Mouse (Mus musculus): ENCODE measurements at regions not wholly inside any gene's neighbourhood (a gene's known extent, or its start where the extent isn't known, plus 50 kb on each side); places are given as distances from the start of the nearest gene placed in this dataset.

DNA sequence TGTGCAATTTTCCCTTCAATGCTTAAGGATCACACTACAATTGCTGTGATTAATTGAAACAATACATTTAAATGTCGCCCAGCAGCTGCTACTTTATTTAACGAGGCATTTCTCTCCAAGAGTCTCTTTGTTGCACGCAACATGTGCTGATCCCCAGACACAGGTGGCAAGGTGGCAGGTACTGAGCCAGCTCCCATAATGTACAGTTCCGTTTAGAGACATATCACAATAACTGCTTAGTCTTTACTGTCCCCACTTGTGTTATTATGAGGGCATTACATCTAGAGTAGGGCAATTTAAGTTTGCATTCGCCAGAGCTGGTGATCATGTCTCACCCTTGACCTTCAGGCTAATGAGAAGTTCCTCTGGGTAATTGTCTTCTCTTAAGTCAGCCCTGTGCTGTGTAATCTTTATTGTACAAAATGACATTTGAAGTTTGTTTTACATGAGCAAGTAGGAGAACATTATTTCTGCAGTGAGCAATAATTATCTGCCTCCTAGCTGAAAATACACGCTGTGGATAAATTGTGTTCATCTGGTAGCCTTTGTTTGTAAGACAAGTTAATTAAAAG, 1005.7 kb upstream of the Nudt12 start:
- DNase-seq, result no peak
- intact Hi-C loops (cut with DNase I), result no loop called here

DNA sequence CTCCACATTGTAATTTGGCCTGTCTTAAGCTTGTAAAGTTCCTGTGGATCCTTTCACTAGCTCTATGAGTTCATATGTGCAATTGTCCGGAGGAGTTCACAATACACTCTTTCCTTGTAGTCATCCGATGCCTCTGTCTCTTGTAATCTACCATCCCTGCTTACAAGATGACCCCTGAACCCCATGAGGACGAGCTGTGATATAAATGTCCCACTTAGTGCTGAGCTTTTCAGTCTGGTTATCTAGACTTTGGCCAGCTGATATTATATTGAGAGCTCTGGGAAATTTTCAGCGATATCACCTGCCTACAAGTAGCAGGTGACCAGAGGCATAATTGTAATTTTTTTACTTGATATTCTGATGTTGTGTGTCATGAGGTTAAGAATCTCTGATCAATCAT, 984.8 kb upstream of the Nudt12 start:
- DNase-seq, result no peak
- intact Hi-C loops (cut with DNase I), result no loop called here

DNA sequence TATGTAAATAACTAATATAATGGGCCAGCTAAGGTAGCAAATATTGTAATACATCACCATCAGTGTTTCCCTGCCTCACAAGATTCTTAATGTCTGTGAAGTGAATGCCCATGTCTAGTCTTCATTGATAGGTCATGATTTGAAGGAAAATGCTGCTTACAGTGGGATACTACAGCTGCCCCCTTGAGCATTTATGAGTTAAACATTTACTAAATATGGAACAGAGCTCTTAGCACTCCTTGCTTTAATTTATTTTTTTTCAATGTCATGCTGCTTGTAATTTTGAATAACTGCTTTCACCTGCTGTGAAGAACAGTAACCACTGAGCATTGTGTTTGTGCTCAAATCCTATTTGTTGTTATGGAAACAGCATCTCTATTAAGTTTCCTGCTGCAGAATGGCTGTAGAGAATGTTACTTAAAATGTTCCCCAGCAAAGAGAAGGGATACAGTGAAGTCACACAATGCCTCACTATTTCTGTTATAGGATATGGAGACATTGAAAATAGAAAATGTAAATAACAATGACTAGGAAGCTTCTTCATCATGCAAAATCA, 966.2 kb upstream of the Nudt12 start:
- intact Hi-C loops (cut with DNase I), result no loop called here
- no peak for DNase-seq

DNA sequence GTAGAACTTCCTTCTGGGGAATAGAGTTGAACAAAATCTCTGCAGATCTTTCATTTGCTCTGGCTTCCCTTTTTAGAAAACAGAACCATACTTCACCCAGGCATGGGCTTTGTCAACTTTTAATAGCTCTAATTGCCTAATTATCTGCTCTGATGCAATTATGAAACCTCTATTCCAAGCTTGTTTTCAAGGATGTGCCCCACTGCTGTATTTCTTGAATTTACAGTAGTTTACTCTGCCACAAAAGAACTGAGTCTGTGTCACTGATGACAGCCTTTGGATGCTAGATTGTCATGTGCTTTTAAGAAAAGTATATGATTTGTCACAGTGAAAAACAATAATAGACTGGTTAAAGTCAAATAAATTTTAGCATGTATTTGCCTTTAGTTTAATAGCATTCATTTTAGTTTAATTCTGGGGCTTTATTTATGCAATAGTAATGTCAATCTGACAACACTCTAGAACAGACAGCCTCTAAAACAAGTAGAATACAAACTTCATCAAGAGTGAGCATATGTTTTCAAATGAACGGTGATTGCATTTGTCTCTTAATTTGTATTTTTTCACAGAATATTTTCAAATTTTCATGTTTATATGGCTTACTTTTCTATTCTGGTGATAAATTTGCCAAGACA, 964.1 kb upstream of the Nudt12 start:
- DNase-seq, result no peak
- intact Hi-C loops (cut with DNase I), result no loop called here

DNA sequence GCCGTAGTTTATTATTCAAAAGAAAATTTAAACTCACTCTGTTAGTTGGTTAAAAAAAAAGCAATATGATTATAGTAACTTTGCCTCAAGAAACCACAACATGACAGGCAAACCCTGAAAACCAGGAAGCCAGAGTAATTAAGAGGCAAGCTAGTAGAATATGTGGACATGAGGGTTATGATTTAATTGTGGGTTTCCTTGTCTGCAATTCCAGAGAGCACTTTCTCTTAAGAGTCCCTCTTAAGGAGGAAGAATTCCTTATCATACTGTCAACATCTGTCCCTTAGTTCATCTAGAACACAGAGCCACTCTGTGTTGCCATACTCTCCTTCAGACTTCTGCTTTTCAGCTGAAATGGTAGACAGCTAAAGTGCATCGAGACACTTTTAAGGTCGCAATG, 954.2 kb upstream of the Nudt12 start:
- intact Hi-C loops (cut with DNase I), result no loop called here

DNA sequence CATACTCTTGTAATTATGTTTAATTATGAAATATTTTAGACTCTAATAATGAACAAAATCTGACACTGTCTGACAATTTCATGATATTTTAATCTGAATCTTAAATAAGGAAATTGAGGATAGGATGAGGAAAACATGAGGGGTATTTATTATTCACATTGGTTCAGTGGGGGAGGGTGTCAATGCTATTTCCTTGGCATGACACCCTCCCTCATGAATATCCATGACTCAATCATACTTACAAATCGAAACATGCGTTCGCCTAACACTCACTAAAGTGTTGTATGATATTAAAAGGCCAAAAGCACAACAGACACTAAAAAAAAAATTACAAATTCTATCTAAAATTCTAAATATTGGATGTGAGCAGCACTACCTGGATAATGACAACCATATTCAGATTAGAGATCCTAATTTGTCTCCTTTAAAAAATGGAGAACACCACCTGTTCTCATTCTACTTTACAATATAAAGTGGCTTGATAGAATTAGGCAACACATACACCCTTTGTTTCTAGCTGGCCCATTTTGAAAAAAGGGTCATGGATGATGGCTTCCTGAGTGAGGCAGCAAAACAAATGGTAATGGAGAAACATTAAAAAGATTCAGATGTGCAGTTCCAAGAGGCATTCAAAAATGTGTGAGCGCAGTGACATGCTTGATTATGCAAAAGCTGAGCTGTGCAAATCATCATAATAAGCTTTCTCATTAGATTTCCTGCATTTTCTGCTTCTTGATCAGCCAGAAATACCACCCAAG, 942.3 kb upstream of the Nudt12 start:
- DNase-seq, result no peak
- intact Hi-C loops (cut with DNase I), result no loop called here

More for the DNA sequence above, 954.2 kb upstream of the Nudt12 start:
- DNase-seq, result no peak

DNA sequence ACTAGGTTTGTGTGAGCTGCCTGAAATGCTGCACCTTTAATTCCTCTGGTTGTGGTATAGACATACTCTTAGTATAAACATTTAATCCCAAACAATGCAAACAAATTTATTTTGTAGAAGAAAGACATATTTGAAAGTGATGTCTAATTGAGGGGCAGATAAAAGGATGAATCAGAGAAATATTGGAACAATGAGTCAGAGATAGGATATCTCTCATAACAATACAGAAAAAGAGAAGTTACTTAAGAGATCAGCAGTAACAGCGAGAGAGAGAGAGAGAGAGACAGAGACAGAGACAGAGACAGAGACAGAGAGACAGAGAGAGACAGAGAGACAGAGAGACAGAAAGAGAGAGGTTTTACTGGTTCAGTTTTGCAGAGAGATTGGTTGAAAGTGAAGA, 933.3 kb upstream of the Nudt12 start:
- intact Hi-C loops (cut with DNase I), result no loop called here
- DNase-seq, result no peak

DNA sequence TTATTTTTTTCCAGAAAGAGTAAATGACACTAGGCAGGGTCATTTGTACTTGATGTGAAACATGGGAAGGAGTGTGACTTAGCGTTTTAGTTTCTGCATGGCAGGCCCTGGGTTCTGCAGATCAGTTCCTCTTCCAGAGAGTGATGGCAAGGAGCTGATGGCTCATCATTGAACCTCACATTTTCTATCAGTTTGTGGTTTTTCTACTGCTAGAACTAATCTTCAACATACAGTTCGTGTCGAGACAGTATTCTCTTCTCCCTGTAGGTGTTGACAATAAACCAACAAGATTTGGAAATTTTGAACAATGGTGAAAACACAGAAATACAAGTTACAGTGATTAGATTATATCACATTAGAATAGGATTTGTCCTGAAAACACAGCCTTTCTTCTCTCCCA, 891.2 kb upstream of the Nudt12 start:
- intact Hi-C loops (cut with DNase I), result no loop called here
- DNase-seq, result no peak

DNA sequence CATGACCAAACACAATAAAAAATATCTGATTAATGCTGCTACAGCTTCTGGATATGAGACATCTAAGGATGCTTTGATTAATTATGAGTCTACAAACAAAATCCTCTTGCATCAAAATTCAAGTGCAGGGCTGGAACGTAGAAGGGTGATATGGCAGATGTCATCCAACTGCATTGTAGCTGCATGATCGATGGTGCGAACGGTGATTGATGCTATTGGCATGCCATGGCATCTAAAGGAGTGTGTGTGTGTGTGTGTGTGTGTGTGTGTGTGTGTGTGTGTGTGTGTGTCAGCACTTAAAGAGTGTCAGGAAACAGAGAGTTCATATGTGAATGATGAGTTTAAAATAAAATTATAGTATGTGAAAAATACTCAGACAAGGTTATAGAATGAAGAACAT, 864.6 kb upstream of the Nudt12 start:
- DNase-seq, result peak; percentile 46
- intact Hi-C loops (cut with DNase I), result no loop called here

DNA sequence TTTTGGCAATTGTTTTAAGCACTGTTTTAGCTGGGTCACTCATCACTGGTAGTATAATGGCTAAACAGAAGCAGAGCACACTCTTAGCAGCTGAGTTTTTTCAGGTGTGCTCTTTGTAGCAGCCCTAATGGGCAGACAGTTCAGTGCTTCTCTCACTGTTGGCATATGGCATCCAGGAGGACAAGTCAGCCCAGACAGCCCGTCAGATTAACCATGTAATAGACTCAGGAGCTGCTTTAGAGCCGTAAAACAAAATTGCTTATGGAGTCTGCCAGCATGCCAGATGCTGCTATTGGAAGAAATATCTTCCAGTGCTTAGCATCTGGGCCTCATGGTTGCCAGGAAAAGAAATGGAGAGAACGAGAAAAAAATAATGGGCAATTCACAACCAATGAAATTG, 835.7 kb upstream of the Nudt12 start:
- peak; percentile 70 for DNase-seq
- intact Hi-C loops (cut with DNase I), result no loop called here

DNA sequence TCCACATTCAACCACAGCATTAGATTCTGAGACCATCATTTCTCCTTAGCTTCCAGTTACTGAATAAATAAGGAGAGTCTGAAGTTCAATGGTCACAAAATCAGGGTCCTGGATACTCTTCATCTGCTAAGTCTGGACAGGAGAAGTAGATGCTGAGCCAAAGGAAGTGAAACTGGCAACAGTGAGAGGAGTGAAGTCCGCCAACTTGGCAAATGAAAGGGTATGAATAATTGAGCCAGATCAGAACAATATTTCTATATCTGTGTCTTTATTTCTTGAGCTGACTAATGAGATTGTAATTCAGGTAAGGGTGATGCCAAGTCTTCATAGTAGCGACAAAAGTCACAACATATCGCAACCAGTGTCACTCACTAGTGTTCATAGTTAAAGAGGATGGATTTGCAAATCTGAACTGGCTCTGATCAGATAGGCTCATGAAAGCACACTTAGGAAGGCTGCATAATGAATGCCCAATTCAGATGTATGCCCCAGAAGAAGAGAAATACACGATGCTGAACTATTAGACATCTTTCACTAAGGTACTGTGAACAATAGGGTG, 832.2 kb upstream of the Nudt12 start:
- peak; percentile 10 for DNase-seq
- intact Hi-C loops (cut with DNase I), result no loop called here

DNA sequence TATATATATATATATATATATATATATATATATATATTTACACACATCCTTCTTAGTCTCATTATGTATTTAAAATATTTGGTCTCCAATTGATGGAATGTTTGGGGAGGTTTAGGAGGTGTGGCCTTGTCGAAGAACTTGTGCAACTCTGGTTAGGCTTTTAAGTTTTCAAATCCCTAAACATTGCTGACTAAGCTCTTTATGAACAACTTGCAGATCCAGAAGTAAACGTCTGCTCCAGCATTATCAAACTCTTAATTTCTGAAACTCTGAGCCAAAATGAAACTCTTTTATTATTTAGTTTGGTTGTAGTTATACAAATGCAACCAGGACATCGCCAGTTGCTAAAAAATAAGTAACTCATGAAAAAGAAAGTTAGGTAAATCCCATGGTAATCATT, 792.7 kb upstream of the Nudt12 start:
- intact Hi-C loops (cut with DNase I), result no loop called here
- no peak for DNase-seq

DNA sequence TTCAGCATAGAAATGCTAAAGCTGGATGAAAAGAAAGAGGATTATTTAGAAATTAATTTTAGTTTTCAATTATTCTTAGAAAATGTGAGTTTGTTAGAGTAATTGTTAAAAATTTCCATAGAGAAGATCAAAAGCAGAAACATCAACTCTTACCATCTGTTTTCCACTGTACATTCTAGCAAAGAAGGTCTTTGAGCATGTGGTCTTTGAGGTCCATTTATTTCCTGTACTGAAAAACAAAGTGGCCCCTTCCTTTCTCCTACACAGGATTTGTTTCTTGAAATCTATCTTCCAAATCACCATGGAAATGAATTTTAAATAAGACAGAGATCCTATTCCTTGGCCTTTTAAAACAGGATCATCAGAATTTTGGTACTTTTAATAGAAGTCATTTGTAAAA, 780.3 kb upstream of the Nudt12 start:
- DNase-seq, result no peak
- intact Hi-C loops (cut with DNase I), result no loop called here

DNA sequence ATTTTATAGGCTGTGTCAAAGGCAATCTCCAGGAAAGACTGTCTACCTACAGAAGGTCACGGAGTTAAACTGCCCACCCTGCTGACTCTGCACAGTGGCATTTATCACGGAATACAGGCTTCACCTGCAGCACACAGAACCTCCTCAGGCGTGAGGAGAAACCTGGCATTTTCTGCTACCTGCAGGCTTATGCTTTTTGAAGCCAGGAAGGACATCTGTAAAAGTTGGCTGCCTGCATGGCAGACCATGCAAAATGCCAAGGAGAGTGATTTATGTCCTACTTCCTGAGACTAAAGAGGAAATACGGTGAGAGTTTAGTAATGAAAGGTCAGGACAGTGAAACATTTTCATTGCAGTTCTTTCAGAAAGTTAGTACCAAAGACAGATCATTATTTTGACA, 779.6 kb upstream of the Nudt12 start:
- DNase-seq, result peak; percentile 30
- intact Hi-C loops (cut with DNase I), result no loop called here

DNA sequence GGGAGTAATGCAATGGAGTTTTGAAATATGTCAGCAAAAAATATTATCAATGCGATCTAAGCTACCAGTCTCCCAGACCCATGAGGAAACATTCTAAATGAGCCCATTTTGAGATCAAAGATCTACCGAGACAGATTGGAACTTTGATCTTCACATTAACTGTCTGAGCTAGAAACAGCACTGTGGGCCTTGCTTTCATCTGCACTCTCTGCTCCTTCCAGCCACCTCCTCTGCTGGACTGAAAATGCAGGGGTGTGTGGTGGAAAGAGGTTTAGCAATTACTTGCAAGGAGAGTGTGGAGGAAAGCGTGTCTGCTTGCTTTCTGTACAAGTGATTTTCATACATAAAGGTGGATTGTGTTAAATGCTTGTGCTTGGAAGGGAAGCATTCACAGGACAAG, 760.9 kb upstream of the Nudt12 start:
- DNase-seq, result no peak
- intact Hi-C loops (cut with DNase I), result no loop called here

DNA sequence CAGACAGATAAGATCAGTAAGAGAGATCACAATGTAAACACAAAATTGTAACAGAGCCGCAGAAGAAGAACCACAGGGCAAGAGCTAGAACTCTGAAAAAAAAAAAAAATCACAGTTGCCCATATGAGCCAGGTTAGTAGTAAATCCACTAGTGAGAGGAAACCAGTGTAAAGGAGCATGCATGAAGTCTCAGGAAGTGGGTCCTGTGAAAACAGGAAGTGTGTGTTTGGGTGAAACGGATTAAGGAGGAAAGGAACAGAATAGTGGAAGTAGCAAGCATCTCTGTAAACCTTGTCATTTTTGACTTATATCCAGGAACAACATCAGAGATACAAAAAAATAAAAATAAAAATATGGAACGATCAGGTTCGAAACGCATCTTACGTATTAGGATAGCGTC, 753.4 kb upstream of the Nudt12 start:
- intact Hi-C loops (cut with DNase I), result no loop called here

DNA sequence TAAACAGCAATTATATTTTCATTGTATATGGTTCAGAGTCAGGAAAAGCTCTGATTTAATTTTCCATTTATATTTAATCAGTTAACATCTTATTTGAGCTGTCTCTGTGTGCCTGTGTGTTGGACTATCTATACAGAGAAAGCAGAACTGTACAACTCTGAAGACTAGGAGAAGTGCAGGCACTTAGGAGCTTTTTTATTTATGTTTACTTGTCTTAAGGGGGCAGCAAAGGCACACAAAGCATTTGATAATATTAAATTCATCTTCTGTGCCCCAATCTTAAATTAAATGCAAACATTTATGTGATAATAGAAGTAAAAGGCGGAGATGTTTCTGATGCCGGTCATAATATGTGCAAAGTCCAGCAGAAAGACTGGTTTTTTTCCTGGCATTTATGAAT, 751.3 kb upstream of the Nudt12 start:
- intact Hi-C loops (cut with DNase I), result no loop called here

More for the DNA sequence above, 753.4 kb upstream of the Nudt12 start:
- no peak for DNase-seq

DNA sequence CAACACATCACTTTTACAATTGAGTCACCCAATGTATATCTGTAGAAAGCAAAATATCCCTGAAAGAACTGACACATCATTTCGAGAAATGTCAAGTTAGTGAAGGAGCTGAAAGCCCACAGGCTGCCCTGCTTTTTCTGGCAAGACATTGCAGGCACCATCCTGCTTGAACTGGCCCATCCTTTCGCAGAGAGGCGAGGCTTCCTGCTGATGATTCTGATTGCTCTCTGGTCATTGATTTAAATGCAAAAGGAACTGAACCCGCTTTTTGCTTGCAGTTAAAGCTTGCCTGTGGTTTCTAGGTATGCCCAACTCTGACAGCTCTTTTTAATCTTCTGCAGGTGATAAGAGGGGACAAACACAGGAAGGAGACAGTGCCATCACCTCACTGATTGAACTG, 748.9 kb upstream of the Nudt12 start:
- DNase-seq, result peak; percentile 13

More for the DNA sequence above, 751.3 kb upstream of the Nudt12 start:
- no peak for DNase-seq

DNA sequence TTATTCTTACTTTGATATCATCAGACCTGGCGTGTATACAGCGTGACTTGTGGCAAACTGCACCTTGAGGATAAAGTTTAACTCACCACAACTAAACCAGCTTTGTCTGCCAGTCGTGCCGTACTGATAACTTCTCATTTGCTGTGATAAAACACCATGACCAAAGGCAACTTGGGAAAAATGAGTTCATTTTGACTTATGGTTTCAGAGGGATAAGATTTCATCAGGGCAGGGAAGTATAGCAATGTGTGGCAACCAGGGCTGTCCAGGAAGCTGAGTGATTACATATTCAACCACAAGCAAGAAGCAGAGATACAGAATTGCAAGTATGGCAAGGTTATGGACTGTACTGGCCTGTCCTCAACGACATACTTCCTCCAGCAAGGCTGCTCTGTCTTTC, 747.7 kb upstream of the Nudt12 start:
- intact Hi-C loops (cut with DNase I), result no loop called here
- no peak for DNase-seq

More for the DNA sequence above, 748.9 kb upstream of the Nudt12 start:
- intact Hi-C loops (cut with DNase I), result no loop called here

DNA sequence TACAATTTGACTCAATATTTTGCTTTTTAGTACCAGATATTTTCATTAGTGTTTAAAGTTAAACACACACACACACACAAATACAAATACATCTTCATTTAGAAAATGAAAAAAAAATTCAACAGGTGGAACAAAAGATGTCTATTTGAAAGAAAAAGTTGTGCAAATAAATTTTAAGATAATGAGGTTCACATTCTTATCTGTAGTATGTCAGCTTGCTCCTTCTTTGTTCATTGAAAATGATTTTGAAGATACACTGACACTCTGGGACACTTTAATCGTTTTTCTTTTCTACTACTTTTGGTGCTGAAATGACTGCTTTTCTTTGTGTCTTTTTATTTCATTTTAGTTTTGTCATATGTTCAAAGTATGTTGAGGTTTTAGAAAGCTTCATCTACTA, 732.9 kb upstream of the Nudt12 start:
- intact Hi-C loops (cut with DNase I), result no loop called here
- no peak for DNase-seq
